14 mouse cellular contexts compared by ENCODE assay signal in the genomic region with DNA sequence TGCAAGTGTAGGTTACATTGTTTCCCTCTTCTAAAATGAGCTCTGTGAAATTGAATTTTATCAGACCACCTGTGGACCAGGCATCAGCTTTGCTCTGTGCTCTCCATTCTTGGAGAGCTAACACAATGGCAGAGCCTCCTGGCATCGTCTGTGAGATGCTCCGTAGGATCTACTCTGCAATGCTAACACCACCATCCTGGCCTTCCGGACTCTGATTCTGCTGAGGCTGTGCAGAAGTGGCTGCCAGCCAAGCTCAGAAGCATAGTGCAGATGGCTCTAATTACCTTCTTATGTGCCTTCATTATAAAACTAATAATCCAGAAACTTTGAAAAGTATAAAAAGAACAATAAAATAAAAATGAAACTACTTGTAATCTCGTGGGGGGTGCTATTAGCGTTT. TPM values are rescaled to one million over a fixed set of nuclear protein-coding genes. Genes with fewer than 3 reads are reported as not detected.
DNase-seq lines count a peak whose midpoint lies in the region; ATAC-seq and TF ChIP-seq lines count a peak whose summit lies in the region.
"Had no signal": no experiment of that assay in that cellular context is flagged by ENCODE, and none has a peak within 500 bp of the region (broad histone marks: within the 10 kb centered on the region; RNA-seq: fewer than 3 reads in every experiment).

No protein-coding gene starts in this region.

- H3K9ac ChIP-seq in embryonic facial prominence, embryonic 14.5 days (ENCODE audit: low read depth, low read length): no peak overlapping the region
- no peak overlapping the region for H3K9ac ChIP-seq in lung, embryonic 16.5 days (ENCODE audit: low read length)
- no peak overlapping the region for H3K9ac ChIP-seq in limb, embryonic 13.5 days
- H3K9ac ChIP-seq: forebrain, embryonic 15.5 days; liver, embryonic 15.5 days had no signal

- no peak for TF ChIP-seq CTCF in lung, adult 2 months (IDR thresholded peaks at IDR 0.05; ENCODE audit: insufficient read depth, low read length)
- TF ChIP-seq CTCF in cerebellum, adult 2 months (IDR thresholded peaks at IDR 0.05; ENCODE audit: borderline replicate concordance, insufficient read depth, low read depth, low read length): no peak

- WGBS in embryonic facial prominence, embryonic 14.5 days: 33% methylated on average over 5 of the region's 5 CpGs
- WGBS in embryonic facial prominence, embryonic 10.5 days: 68% methylated on average over 5 of the region's 5 CpGs
- 23% methylated on average over 5 of the region's 5 CpGs for WGBS in lung, embryonic 16.5 days
- 24% methylated on average over 5 of the region's 5 CpGs for WGBS in lung, adult 2 months
- 15% methylated on average over 5 of the region's 5 CpGs for WGBS in cerebellum, adult 2 months
- WGBS in limb, embryonic 13.5 days: 21% methylated on average over 5 of the region's 5 CpGs

- no peak overlapping the region for H3K27ac ChIP-seq in embryonic facial prominence, embryonic 14.5 days (replicated peaks; ENCODE audit: low read depth, low read length)
- no peak overlapping the region for H3K27ac ChIP-seq in embryonic facial prominence, embryonic 10.5 days (replicated peaks)
- H3K27ac ChIP-seq in lung, embryonic 16.5 days (ENCODE audit: low read length): peak overlapping the region; percentile 61
- H3K27ac ChIP-seq in cerebellum, adult 2 months (ENCODE audit: insufficient read depth, low read length): no peak overlapping the region
- no peak overlapping the region for H3K27ac ChIP-seq in limb, embryonic 13.5 days
- H3K27ac ChIP-seq: forebrain, embryonic 15.5 days; heart, adult 2 months; liver, embryonic 15.5 days had no signal

- no peak overlapping the region for H3K4me3 ChIP-seq in embryonic facial prominence, embryonic 14.5 days (ENCODE audit: low read depth, low read length)
- H3K4me3 ChIP-seq in embryonic facial prominence, embryonic 10.5 days: no peak overlapping the region
- 0 out of 2 replicates have a peak overlapping the region, but pooled peaks have one; percentile 1 for H3K4me3 ChIP-seq in lung, embryonic 16.5 days (ENCODE audit: low read length)
- H3K4me3 ChIP-seq in lung, adult 2 months (replicated peaks; ENCODE audit: extremely low read depth, low read depth, low read length): no peak overlapping the region
- no peak overlapping the region for H3K4me3 ChIP-seq in cerebellum, adult 2 months (replicated peaks; ENCODE audit: insufficient read depth, low read depth, low read length)
- H3K4me3 ChIP-seq in limb, embryonic 13.5 days: no peak overlapping the region
- H3K4me3 ChIP-seq: forebrain, embryonic 15.5 days; heart, adult 2 months; liver, embryonic 15.5 days; megakaryocyte, embryonic 14.5 days had no signal

- H3K27me3 ChIP-seq in embryonic facial prominence, embryonic 14.5 days (replicated peaks; ENCODE audit: control insufficient read depth, insufficient read depth, low read length): no peaks in the 10 kb centered on the region
- no peaks in the 10 kb centered on the region for H3K27me3 ChIP-seq in embryonic facial prominence, embryonic 10.5 days (replicated peaks; ENCODE audit: low read depth, poor library complexity, severe bottlenecking)
- no peaks in the 10 kb centered on the region; the same call in 1 of the 2 replicates for H3K27me3 ChIP-seq in lung, embryonic 16.5 days (ENCODE audit: control insufficient read depth, insufficient read depth, low read depth, low read length)
- H3K27me3 ChIP-seq in cerebellum, adult 2 months (ENCODE audit: control insufficient read depth, insufficient read depth, low read length): no peaks in the 10 kb centered on the region
- H3K27me3 ChIP-seq in limb, embryonic 13.5 days: peaks cover 18% of the 10 kb centered on the region
- H3K27me3 ChIP-seq: forebrain, embryonic 15.5 days; liver, embryonic 15.5 days; megakaryocyte, embryonic 14.5 days had no signal

- ATAC-seq in embryonic facial prominence, embryonic 14.5 days (ENCODE audit: low read depth): no peak
- peak; percentile 68; the same call in 1 of the 2 replicates for ATAC-seq in lung, embryonic 16.5 days (ENCODE audit: low read depth)
- peak; percentile 48; the same call in 1 of the 2 replicates for ATAC-seq in limb, embryonic 13.5 days (ENCODE audit: low FRiP score, low read depth)
- ATAC-seq: forebrain, embryonic 15.5 days had no signal

- no peak overlapping the region for H3K4me2 ChIP-seq in embryonic facial prominence, embryonic 14.5 days (ENCODE audit: low read depth, low read length)
- H3K4me2 ChIP-seq in lung, embryonic 16.5 days (ENCODE audit: low read depth, low read length): peak overlapping the region; percentile 31
- H3K4me2 ChIP-seq in limb, embryonic 13.5 days (replicated peaks): peak overlapping the region; percentile 31; the same call in 1 of the 2 replicates
- H3K4me2 ChIP-seq: forebrain, embryonic 15.5 days; liver, embryonic 15.5 days had no signal

- H3K4me1 ChIP-seq in embryonic facial prominence, embryonic 14.5 days (ENCODE audit: control insufficient read depth, insufficient read depth, low read length): peaks cover 8% of the 10 kb centered on the region
- H3K4me1 ChIP-seq in embryonic facial prominence, embryonic 10.5 days: peaks cover 11% of the 10 kb centered on the region; the same call in 1 of the 2 replicates
- peaks cover 8% of the 10 kb centered on the region for H3K4me1 ChIP-seq in lung, embryonic 16.5 days (replicated peaks; ENCODE audit: control insufficient read depth, insufficient read depth, low read length)
- H3K4me1 ChIP-seq in lung, adult 2 months (ENCODE audit: control insufficient read depth, insufficient read depth, low read length): no peaks in the 10 kb centered on the region
- peaks cover 3% of the 10 kb centered on the region; the same call in 1 of the 2 replicates for H3K4me1 ChIP-seq in cerebellum, adult 2 months (ENCODE audit: control insufficient read depth, insufficient read depth, low read length)
- H3K4me1 ChIP-seq in limb, embryonic 13.5 days: peaks cover 18% of the 10 kb centered on the region
- H3K4me1 ChIP-seq: forebrain, embryonic 15.5 days; liver, embryonic 15.5 days; megakaryocyte, embryonic 14.5 days had no signal

- no peaks in the 10 kb centered on the region for H3K36me3 ChIP-seq in embryonic facial prominence, embryonic 14.5 days (ENCODE audit: control insufficient read depth, insufficient read depth, low read length)
- no peaks in the 10 kb centered on the region for H3K36me3 ChIP-seq in embryonic facial prominence, embryonic 10.5 days (replicated peaks)
- no peaks in the 10 kb centered on the region for H3K36me3 ChIP-seq in lung, embryonic 16.5 days (ENCODE audit: control insufficient read depth, insufficient read depth, low read length)
- H3K36me3 ChIP-seq in limb, embryonic 13.5 days: no peaks in the 10 kb centered on the region
- H3K36me3 ChIP-seq: forebrain, embryonic 15.5 days; liver, embryonic 15.5 days had no signal

- no peaks in the 10 kb centered on the region for H3K9me3 ChIP-seq in embryonic facial prominence, embryonic 14.5 days (ENCODE audit: control insufficient read depth, low read length)
- no peaks in the 10 kb centered on the region for H3K9me3 ChIP-seq in embryonic facial prominence, embryonic 10.5 days
- H3K9me3 ChIP-seq in lung, embryonic 16.5 days (ENCODE audit: control insufficient read depth, low read length): no peaks in the 10 kb centered on the region
- H3K9me3 ChIP-seq in limb, embryonic 13.5 days: no peaks in the 10 kb centered on the region
- H3K9me3 ChIP-seq: forebrain, embryonic 15.5 days; liver, embryonic 15.5 days had no signal

- DNase-seq in embryonic facial prominence, embryonic 14.5 days (ENCODE audit: low spot score): peak; percentile 54
- DNase-seq in embryonic facial prominence, embryonic 10.5 days (ENCODE audit: low spot score): no peak
- no peak for DNase-seq in lung, adult 2 months
- peak; percentile 51 to 78 for DNase-seq in cerebellum, adult 2 months
- no peak for DNase-seq in urinary bladder, postnatal 10 days (ENCODE audit: low spot score)
- DNase-seq in heart, adult 9 months (ENCODE audit: low spot score in 2 of 2): no peak
- DNase-seq: heart, adult 2 months; kidney, adult 2 months; thymus, postnatal 36 days had no signal

- TF ChIP-seq POLR2A in lung, adult 2 months (IDR thresholded peaks at IDR 0.05; ENCODE audit: borderline replicate concordance, extremely low read depth, low read depth, low read length): no peak
- TF ChIP-seq POLR2A in cerebellum, adult 2 months (IDR thresholded peaks at IDR 0.05; ENCODE audit: borderline replicate concordance, insufficient read depth, low read length): no peak

RNA-seq across cellular contexts. Expression of a gene that starts 16.2 kb away (rescaled TPM):
- 0.37 and 0.42 TPM in 2 replicates for polyA plus RNA-seq in embryonic facial prominence, embryonic 14.5 days (2014; fragmentation: Nextera tagmentation; extraction: Ambion mirVana)
- polyA plus RNA-seq in embryonic facial prominence, embryonic 10.5 days (2016; fragmentation: Nextera tagmentation; extraction: Ambion mirVana): 0.06 TPM in 1 of 2 replicates, not detected in the other
- polyA plus RNA-seq in lung, embryonic 16.5 days (2015; fragmentation: Nextera tagmentation; extraction: Ambion mirVana): 0.09 and 0.25 TPM in 2 replicates
- 0.22 and 0.41 TPM in 2 replicates for polyA plus RNA-seq in lung, adult 2 months (2012; rRNA removed)
- 3.6 and 8.9 TPM in 2 replicates for polyA plus RNA-seq in cerebellum, adult 2 months (2012; rRNA removed)
- polyA plus RNA-seq in limb, embryonic 13.5 days (2015; fragmentation: Nextera tagmentation; extraction: Ambion mirVana): 0.18 and 0.23 TPM in 2 replicates

Comparison
In these comparisons a context has a peak if more than half of its experiments do, and no peak if none do; other contexts are left out.
1. DNase-seq: peak in embryonic facial prominence, embryonic 14.5 days (single experiment) and cerebellum, adult 2 months (2 of 2); none in embryonic facial prominence, embryonic 10.5 days (single experiment), lung, adult 2 months (single experiment), urinary bladder, postnatal 10 days (single experiment) and heart, adult 9 months (0 of 2).